Mouse (Mus musculus) hindbrain, embryonic 11.5 days (tissue): ENCODE measurements at regions not wholly inside any gene's neighbourhood (a gene's known extent, or its start where the extent isn't known, plus 50 kb on each side); places are given as distances from the start of the nearest gene placed in this dataset.

Experiments used
- ATAC-seq: fragments of 200-750 bp; cut with Nextera tagmentation; 2 replicates; pipeline ENCODE4 v1.8.0; 2017; ENCODE audit warnings: mild to moderate bottlenecking, moderate TSS enrichment, moderate library complexity; ENCODE audit not compliant: low FRiP score
- DNase-seq: peaks from one replicate; pipeline ENCODE4 v3.0.0-alpha.2; 2015; ENCODE audit warnings: low spot score
- H3K27ac ChIP-seq: fragments of 300-500 bp; sonication (generic); 2 replicates; pipeline ENCODE4 v1.5.1; 2014; ENCODE audit warnings: mild to moderate bottlenecking, low read depth, low read length
- H3K27me3 ChIP-seq: fragments of 300-500 bp; sonication (generic); 2 replicates; pipeline ENCODE4 v1.6.1; 2014; ENCODE audit warnings: mild to moderate bottlenecking, low read length, moderate library complexity, mixed read lengths; ENCODE audit not compliant: control insufficient read depth, insufficient read depth
- H3K36me3 ChIP-seq: fragments of 300-500 bp; sonication (generic); 2 replicates; pipeline ENCODE4 v1.6.1; 2014; ENCODE audit warnings: mild to moderate bottlenecking, low read length, moderate library complexity, mixed read lengths; ENCODE audit not compliant: control insufficient read depth, insufficient read depth
- H3K4me1 ChIP-seq: fragments of 300-500 bp; sonication (generic); replicated peaks from 2 replicates; pipeline ENCODE4 v1.6.1; 2014; ENCODE audit warnings: low read length, mixed read lengths; ENCODE audit not compliant: control insufficient read depth, insufficient read depth
- H3K4me2 ChIP-seq: fragments of 300-500 bp; sonication (generic); replicated peaks from 2 replicates; pipeline ENCODE4 v1.6.1; 2014; ENCODE audit warnings: mild to moderate bottlenecking, low read depth, low read length
- H3K4me3 ChIP-seq: fragments of 300-500 bp; sonication (generic); 2 replicates; pipeline ENCODE4 v1.5.1; 2014; ENCODE audit warnings: low read depth, low read length
- H3K9ac ChIP-seq: fragments of 300-500 bp; sonication (generic); 2 replicates; pipeline ENCODE4 v1.6.1; 2014; ENCODE audit warnings: low read depth, low read length
- H3K9me3 ChIP-seq: fragments of 300-500 bp; sonication (generic); 2 replicates; pipeline ENCODE4 v1.6.1; 2016; ENCODE audit warnings: low read length; ENCODE audit not compliant: control insufficient read depth
- WGBS: fragments of 180-500 bp; shearing (Covaris S2); extraction: QIAGEN DNeasy Blood & Tissue Kit; methylation state at CpG from one replicate; pipeline ENCODE4 v1.1.7; 2014; 5-methylcytosine and 5-hydroxymethylcytosine counted together

DNA sequence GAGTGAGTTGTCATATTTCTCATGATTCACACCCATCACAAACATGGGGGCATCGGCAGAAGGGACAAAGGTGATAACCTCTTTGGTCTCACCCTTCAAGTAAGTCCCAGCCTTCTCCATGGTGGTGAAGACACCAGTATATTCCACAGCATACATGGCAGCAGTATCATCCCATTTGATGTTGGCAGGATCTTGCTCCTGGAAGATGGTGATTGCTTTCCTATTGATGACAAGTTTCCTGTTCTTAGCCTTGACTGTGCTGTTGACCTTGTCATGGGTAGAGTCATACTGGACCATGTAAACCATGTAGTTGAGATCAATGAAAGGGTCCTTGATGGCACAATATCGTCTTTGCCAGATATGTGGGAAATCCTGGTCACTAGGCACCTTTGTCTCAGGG lies 180.4 kb upstream of the Slc30a5 start:
- no peak overlapping the region for H3K27ac ChIP-seq
- 88% methylated on average over 2 of the region's 2 CpGs for WGBS
- no peaks in the 10 kb centered on the region for H3K36me3 ChIP-seq
- no peak overlapping the region for H3K4me2 ChIP-seq
- no peak overlapping the region for H3K9ac ChIP-seq
- DNase-seq (no peak), ATAC-seq (no peak)
- H3K9me3 ChIP-seq = no peaks in the 10 kb centered on the region
- no peaks in the 10 kb centered on the region for H3K4me1 ChIP-seq
- H3K4me3 ChIP-seq = no peak overlapping the region
- no peaks in the 10 kb centered on the region for H3K27me3 ChIP-seq

GRCm38 (mm10) chr13:100990646-100991045 lies 157.4 kb upstream of the Slc30a5 start:
- no peak overlapping the region for H3K9ac ChIP-seq
- no peaks in the 10 kb centered on the region for H3K36me3 ChIP-seq
- H3K27me3 ChIP-seq = no peaks in the 10 kb centered on the region
- ATAC-seq (no peak), DNase-seq (no peak)
- no peaks in the 10 kb centered on the region for H3K4me1 ChIP-seq
- H3K4me3 ChIP-seq = no peak overlapping the region
- H3K4me2 ChIP-seq = no peak overlapping the region
- H3K9me3 ChIP-seq = no peaks in the 10 kb centered on the region
- no peak overlapping the region for H3K27ac ChIP-seq
- 89% methylated on average over 2 of the region's 2 CpGs for WGBS

- 67% methylated on average over 13 of the region's 13 CpGs for WGBS
Observed at GRCm38 (mm10) chr13:100988671-100989531, 155.7 kb upstream of the Slc30a5 start.

DNA sequence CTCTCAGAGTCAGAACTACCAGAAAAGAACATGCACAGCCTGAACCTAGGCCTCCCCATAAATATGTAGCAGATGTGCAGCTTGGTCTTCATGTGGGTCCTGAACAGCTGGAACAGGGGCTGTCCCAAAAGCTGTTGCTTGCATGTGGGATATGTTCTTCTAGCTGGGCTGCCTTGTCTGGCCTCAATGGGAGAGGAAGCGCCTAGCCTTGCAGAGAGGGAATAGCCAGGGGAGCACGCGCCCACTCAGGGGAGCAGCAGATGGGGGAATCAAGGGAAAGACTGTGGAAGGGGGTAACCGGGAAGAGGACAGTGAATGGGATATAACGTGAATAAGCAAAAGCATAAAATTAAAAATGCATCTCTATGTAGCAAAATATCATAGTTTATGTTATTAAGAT lies 154.9 kb upstream of the Slc30a5 start:
- 88% methylated on average over 5 of the region's 5 CpGs for WGBS
- no peak overlapping the region for H3K9ac ChIP-seq
- H3K36me3 ChIP-seq = no peaks in the 10 kb centered on the region
- no peak for ATAC-seq
- H3K27ac ChIP-seq = no peak overlapping the region
- H3K4me1 ChIP-seq = no peaks in the 10 kb centered on the region
- no peaks in the 10 kb centered on the region for H3K27me3 ChIP-seq
- DNase-seq = no peak
- H3K4me2 ChIP-seq = no peak overlapping the region
- no peaks in the 10 kb centered on the region for H3K9me3 ChIP-seq
- H3K4me3 ChIP-seq = no peak overlapping the region

More at GRCm38 (mm10) chr13:100988671-100989531, 155.7 kb upstream of the Slc30a5 start:
- no peaks in the 10 kb centered on the region for H3K36me3 ChIP-seq
- no peaks in the 10 kb centered on the region for H3K4me1 ChIP-seq
- H3K9ac ChIP-seq = no peak overlapping the region
- H3K4me2 ChIP-seq = no peak overlapping the region
- DNase-seq (peak; percentile 4), ATAC-seq (no peak)
- H3K4me3 ChIP-seq = no peak overlapping the region
- no peaks in the 10 kb centered on the region for H3K9me3 ChIP-seq
- no peaks in the 10 kb centered on the region for H3K27me3 ChIP-seq
- no peak overlapping the region for H3K27ac ChIP-seq

GRCm38 (mm10) chr13:100975741-100976140 lies 142.5 kb upstream of the Slc30a5 start:
- Histone ChIP-seq H3K4me1 (no peaks in the 10 kb centered on the region), H3K27ac (no peak overlapping the region), H3K4me2 (no peak overlapping the region), H3K36me3 (no peaks in the 10 kb centered on the region), H3K4me3 (no peak overlapping the region), H3K27me3 (no peaks in the 10 kb centered on the region), H3K9me3 (no peaks in the 10 kb centered on the region), H3K9ac (no peak overlapping the region)
- 84% methylated on average over 3 of the region's 3 CpGs for WGBS
- ATAC-seq = no peak
- DNase-seq = no peak

GRCm38 (mm10) chr13:100971080-100972017 lies 138.1 kb upstream of the Slc30a5 start:
- no peak for DNase-seq
- no peak for ATAC-seq
- Histone ChIP-seq H3K27me3 (no peaks in the 10 kb centered on the region), H3K4me2 (no peak overlapping the region), H3K9me3 (no peaks in the 10 kb centered on the region), H3K36me3 (no peaks in the 10 kb centered on the region), H3K27ac (no peak overlapping the region), H3K4me1 (no peaks in the 10 kb centered on the region), H3K4me3 (no peak overlapping the region), H3K9ac (no peak overlapping the region)
- WGBS = 77% methylated on average over 2 of the region's 2 CpGs

DNA sequence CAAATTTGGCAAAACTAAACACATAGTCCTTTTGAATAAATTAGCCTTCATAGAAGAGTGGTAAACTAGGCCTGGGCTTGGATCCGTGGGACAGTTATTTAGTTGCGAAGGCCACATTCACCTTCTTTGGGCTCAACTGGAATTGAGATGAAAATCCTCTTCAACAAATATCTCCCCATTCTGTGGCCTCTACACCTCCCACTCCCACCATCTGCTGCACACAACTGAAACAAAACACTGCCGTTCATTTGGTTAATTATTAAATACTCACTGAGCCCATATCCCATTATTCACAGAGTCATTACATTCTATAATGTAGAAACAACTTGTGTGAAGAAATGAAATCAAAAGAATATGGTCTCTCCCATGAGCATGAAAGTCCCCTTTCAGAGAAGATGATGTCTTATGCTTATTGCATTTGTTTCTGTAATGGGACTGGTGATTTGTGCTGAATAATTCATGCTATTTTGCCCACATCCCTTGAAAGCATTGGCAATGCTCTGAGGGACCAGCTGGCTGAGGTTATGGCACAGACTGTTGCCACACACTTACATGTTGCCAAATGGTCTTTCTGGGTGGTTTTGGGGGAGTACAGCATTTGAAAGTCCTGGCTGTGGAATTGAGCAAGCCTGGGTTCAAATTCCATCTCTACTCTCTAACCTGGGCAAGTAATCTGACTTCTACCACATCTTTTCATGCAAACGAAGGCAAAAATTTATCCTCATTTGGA lies 129.7 kb upstream of the Slc30a5 start:
- no peak for ATAC-seq
- Histone ChIP-seq H3K4me1 (no peaks in the 10 kb centered on the region), H3K27ac (no peak overlapping the region), H3K4me2 (no peak overlapping the region), H3K9ac (no peak overlapping the region), H3K36me3 (no peaks in the 10 kb centered on the region), H3K27me3 (no peaks in the 10 kb centered on the region), H3K9me3 (no peaks in the 10 kb centered on the region), H3K4me3 (no peak overlapping the region)
- no peak for DNase-seq
- 75% methylated on average over 4 of the region's 4 CpGs for WGBS

GRCm38 (mm10) chr13:100954598-100955251 lies 121.5 kb upstream of the Slc30a5 start:
- DNase-seq (no peak), ATAC-seq (no peak)
- Histone ChIP-seq H3K36me3 (no peaks in the 10 kb centered on the region), H3K27me3 (no peaks in the 10 kb centered on the region), H3K4me2 (no peak overlapping the region), H3K9ac (no peak overlapping the region), H3K4me3 (no peak overlapping the region), H3K4me1 (no peaks in the 10 kb centered on the region), H3K27ac (no peak overlapping the region), H3K9me3 (no peaks in the 10 kb centered on the region)
- 76% methylated on average over 8 of the region's 8 CpGs for WGBS
